Mouse (Mus musculus): ENCODE measurements around the gene Gja10.
A peak's percentile ranks its signal among the peaks of the same experiment; 100 is the strongest.

Gja10 gene

DNA sequence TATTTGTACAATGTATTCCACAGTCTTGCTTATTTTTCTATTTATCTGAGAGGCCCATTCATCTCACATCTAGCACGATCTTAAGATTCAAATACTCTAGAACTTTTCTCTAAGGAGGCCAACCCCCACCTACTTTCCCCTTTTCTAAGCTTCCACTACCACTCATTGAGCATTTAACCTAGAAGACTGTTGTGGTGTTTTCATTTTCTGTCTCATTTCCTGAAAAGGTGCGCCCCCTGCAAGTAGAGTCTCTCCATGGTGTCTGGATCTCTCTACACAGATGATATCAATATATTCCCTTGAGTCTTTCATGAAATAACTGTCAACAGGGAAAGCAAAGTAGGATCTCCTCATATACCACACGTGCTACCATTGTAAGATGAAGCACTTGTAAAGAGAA, at the start of gene Gja10:
Gene Gja10 (minus strand): TSS at position 101 of the 400 bp plus-strand sequence.
- no peak for DNase-seq

DNA sequence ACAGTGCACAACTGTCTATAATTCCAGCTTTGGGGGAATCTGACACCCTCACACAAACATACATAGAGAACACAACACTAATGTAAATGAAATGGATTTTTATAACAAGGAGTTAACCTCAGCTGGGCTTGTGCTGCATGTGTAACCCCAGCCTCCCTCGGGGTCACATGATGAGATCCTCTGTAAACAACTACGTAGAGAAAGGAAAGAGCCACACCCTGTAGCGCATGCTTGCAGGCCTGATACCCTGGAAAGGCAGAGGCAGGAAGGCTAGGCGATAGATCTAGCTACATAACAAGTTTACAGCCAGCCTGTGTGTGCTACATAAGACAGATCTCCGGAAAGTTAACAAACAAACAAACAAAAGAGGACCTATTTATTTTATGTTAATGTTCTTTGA, 49.1 kb upstream of the Gja10 start:
- DNase-seq = no peak

DNA sequence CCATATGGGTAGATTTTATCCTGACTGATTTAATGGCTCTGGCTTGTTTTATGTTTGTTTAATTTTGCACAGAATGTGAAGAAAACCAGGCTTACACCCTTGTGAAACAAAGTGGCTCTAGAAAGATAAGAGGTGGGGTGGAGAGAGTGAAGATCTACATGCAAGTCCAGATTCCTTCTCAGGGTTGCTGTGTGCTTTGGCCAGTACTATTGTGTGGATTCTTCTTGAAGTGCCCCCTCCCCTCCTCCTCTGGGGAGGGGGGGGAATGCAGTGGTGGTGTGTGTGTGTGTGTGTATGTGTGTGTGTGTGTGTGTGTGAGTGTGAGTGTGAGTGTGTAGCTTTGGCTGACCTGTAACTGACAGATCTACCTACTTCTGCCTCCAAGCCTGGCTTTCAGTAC, 19.1 kb upstream of the Gja10 start:
- DNase-seq = no peak

DNA sequence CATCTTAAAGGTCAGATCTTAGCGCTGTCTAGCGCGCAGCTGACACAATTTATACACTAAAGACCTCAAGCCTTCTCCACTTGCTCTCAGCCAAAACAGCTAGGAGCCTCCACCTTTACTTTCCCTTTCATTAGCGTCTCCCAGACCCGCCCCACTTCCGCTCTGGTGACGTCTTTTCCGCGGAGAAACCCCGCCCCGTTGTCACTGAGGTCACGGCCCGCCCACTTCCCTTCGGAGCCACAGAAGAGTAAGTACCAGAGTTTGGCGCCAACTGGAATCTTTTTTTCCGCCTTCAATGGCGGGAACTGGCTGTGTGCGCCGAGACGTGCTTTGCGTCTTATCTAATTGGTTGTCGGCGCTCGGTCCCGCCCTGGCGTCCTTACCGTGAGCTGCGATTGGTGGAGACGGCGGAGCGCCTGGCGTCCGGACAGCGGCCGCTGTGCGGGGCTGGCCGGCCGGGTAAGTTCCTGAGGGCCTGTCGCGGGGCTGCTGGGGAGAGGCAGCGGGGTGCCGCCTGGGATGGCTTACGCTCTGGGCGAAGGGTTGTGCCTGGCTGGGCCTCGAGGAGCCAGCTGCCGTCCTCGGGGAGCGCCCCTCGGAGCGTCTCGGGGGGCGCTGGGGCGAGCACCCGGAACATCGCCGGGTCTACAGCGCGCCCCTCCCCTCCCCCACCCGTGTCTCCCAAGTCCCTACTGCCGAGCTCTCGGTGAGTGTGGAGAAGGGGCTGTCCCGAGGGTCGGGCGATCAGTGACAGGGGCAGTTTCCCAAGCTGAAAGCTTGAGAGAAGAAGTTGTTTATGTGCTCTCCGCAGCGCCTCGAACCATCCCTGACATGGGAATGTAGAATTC, 12.7 kb upstream of the Gja10 start, which contains the start of gene Casp8ap2:
Gene Casp8ap2 (plus strand): TSS at position 418 of the 848 bp plus-strand sequence.
- peak; percentile 100 for DNase-seq

DNA sequence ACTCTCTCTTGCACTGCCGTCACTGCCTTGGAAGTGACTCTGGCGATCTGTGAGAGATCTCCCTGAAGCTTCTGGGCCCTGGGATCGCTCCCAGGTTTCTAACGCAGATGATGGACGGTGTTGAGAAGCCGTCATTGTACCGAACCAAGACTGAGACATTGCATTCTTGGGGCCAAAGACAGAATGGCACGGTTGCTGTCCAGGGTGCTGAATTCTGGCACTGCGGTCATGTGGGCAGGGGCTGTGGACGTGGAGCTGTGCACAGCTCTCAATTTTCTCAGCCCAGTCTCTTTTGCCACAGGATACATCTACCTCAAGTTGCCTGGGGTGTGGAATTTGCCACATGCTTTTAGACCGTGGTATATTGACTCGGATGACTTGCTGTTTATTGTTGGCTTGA, 1.4 kb downstream of the Gja10 start:
- DNase-seq = peak; percentile 51

DNA sequence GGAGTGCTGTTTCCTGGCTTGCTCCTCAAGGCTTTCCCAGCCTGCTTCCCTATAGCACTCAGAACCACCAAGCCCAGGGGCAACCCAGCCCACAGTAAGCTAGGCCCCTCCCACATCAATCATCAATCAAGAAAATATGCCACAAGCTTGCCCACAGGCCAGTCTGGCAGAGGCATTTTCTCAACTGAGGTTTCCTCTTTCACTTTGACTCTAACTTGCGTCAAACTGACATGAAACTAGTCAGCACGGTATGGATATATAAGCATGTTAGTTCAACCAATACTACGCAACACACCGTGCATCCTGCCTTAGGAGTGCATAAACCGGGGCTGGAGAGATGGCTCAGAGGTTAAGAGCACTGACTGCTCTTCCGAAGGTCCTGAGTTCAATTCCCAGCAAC, 14.3 kb downstream of the Gja10 start:
- no peak for DNase-seq

DNA sequence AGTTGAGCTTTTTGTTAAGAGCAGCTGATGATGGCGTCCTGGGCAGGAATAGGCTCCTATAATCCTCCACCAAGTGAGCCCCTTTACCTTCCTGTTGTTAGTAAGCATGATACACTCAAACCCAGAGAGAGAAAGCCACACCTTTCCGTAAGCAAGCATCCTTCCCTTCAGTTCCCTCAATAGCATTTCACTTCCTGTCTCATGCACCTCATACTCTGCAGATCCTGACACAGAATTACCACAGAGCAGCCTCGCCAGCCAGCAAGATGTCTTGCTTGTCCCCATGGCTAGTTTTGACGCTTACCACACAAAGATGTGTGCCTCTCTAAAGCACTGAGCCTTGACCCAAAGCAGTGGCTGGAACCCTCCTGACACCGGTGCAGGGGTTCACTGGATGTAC, 15.0 kb downstream of the Gja10 start:
- no peak for DNase-seq

DNA sequence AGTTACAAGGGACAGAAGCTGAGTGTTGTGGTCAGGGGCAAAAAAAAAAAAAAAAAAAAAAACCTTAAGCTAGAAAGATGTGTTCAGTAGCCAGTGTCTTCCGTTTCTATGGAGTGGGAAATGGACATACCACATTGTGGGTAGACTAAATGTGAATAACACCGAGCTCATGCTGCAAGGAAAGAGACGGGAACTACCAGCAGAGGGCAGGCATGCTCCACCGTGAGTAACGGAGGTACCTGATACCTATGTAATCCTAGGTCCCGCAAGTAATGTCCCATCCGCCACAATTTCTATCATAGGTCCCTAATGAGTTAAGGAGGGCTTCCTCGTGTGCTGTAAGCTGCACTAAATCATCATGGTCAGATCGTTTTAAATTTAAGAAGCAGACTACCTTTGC, 16.0 kb downstream of the Gja10 start:
- peak; percentile 70 for DNase-seq

DNA sequence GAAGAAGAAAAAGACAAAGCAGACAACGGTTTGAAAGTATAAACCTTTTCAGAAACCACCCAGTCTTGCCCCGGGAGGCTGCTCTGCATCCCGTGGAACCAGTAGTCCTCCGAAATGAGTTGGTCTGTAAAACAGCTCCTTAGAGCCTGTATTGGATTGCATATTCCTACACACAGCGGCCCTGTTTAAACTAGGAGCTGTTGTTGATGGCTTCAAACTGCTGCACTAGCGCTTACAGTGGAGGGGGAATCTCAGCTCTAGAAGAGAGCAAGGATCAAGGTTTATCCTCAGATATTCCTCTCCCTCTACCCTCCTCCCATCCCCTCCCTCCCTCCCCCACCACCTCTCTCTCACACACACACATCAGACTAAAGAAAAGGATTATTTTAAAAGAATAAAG, 18.4 kb downstream of the Gja10 start:
- DNase-seq = no peak

DNA sequence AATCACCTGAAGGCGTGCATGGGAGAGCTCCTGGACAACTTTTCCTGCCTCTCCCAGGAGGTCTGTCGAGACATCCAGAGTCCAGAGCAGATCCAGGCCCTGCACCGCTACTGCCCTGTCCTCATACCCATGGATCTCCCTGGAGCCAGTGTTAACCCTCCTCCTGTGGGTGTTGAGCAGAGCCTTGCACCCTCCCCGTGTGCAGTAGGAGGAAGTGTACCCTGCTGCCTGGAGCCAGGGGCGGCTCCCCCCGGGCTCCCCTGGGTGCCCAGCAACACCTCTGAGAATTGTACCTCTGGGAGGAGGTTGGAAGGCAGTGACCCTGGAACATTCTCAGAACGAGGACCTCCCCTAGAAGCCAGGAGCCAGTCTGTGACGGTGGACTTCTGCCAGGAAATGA, 22.7 kb downstream of the Gja10 start:
- no peak for DNase-seq

DNA sequence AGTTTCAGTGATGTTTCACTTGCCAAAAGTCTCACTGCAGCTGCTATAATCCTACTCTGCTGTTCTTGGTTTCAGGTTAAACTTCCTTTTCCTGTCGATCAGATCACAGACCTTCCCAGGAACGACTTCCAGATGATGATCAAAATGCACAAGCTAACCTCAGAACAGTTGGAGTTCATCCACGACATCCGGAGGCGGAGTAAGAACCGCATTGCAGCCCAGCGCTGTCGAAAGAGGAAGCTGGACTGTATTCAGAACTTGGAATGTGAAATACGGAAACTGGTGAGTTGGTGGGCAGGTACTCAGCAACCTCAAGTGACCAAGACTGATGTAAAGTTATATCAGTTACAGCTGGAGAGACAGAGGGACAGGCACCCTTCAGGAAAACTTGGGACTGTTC, 27.4 kb downstream of the Gja10 start:
- DNase-seq = no peak

DNA sequence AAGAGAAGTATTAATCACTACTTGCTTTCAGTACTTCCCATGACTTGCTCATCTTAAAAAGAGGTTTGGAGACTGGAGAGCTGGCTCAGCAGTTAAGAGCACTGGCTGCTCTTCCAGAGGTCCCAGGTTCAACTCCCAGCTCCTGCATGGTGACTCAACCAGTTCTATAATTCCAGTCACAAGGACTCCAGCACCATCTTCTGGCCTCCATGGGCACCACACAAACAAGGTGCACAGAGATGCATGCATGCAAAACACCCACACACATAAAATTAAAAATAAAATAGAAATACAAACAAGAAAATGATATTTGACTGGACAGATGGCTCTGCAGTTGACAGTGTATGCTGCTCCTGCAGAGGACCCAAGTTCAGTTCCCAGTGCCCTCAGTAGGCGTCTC, 28.0 kb downstream of the Gja10 start:
- DNase-seq = no peak

DNA sequence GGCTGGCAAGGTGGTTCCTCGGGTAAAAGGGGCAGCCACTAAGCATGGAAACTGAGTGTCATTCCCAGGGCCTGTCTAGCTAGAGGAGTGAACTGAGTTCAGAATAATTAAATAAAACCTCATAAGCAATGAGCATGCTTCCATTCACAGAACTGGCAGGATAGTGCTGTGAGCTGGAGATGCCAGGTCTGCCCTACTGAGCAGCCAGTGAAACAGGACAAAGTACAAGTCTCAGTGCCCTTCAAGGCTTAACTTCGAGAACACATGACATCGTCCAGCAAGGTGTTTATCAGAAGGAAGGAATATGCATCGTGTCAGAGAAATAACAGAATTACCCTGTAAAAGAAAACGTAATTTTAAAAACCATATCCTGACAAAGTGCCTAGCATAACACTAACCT, 29.0 kb downstream of the Gja10 start:
- no peak for DNase-seq

DNA sequence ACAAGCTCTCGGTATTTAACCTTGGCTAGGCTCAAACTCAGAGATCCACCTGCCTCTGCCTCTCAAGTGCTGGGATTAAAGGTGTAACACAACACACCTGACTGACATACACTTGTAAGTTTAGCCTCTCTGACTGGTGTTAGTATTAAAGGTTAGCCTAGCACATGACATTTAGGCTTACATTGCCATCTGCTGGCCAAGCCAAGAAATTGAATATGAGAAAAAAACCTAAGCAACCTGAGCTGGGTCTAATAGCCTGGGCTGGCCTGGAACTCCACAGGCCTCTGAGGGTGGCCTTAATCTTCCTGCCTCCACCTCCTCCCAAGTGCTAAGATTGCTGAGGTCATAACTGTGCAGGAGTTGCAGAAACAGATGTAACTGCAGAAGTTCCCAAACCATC, 30.4 kb downstream of the Gja10 start:
- DNase-seq = peak; percentile 31

DNA sequence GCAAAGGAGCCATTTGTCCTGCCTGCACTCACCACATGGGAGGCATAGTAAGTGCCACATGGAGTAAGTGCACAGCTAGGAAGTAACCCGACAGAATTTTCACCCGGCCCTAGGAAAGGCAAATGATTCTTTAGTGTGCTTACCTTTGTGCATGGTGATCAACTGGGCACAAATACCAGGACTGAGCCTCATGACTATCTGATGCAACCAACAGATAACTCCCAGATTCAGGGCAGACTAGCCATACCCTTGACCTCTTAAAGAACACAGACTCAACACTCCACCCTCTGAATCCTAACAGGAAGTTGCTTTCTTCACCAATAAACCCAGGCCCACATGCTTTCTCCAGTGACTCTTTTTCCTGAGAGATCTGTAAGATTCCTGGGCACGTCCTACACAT, 31.1 kb downstream of the Gja10 start:
- no peak for DNase-seq

DNA sequence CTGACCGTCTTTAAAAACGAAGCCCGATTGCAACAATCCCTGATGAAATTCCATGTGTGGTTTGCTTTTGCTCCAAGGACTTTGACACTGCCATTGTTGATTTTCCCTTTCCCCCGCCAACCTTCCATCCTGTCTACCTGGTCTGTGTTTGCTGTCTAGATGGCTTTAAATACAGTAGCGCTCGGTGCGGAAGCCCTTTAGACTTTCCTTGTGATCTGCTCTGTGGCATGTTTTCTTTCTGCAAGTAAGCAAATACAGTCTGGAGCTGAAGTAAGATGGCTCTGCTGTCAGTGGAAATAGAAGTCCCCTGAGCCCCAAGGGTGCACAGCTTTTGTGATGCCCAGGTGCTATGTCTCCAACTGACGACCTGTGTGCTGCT, 31.6 kb downstream of the Gja10 start:
- no peak for DNase-seq

DNA sequence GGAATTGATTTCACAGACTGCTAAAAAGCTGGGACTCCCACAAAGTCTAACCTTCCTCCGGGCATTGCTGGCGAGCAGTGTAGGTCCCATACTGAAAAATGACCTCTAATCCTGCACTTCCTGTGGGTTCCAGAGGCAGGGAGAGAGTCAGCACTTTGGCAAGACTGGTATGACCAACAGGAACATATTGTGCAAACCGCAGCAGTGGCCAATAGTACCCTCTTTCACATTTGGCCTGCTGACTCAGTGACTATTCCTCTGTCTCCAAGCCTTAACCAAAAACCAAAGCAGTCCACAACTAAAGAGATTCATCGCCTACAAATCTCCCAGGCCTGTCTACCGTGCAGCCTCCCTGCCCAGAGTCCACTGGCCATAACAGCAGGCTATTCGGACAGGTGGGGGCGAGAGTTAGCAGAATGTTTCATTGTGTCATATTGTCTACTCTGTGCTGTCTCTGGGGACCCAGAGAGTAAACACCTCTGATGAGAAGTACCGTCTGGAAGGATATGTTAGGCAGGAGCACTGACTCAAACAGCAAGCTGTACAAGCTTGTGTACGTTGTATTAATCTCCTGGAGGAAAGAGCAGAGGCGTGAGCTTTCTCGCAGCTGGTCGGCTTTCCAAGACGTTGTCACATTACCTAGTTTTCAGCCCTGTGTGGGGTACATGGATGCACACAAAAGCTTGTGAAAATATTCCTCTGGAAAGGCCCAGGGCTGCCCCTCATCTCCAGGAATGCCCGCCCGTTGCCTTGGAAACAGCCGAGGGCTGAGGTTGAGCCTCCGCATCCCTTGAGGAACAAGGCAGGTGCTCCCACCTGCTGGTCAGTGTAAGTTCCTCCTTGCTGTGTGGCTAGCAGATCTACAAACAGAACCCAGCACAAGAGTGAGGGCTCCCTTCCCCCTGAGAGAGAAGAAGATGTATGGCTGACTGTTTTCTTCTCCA, 32.3 kb downstream of the Gja10 start:
- no peak for DNase-seq

DNA sequence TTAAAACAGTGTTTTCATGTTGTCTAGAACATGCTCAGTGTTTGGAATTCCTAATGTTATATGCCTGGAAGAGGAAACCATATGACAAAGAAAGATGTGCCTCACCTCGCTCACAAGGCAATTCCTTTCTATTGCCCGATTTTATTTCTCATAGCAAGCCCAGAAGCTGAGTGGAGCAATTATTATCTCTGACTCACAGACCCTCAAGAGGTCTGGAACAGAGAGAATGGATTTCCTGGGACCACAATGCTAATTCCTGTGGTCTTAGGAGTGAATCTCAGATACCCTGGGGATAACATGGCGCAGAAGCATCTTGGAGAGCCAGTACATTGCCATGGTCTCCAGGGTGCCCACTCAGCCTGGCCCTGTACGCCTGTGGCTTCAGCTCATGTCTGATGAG, 33.5 kb downstream of the Gja10 start:
- no peak for DNase-seq

DNA sequence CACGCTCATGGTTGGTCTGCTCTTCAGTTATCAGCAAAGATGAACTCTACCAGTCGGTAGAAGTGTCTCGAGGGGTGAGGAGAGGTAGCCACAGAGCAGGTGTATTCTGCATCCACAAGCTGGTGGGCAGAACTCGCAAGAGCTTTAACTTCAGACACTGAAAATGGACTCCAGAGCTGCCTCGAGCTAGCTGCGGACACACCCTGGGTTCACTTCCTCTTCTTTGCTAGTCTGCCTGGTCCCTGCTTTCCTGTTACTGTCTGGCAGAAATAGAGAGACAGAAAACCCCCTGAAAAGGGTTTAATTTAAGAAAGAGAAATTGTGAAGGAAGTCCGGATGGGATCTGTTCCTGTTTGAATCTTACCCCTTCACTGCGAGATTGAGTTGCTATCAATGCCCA, 37.6 kb downstream of the Gja10 start:
- no peak for DNase-seq

DNA sequence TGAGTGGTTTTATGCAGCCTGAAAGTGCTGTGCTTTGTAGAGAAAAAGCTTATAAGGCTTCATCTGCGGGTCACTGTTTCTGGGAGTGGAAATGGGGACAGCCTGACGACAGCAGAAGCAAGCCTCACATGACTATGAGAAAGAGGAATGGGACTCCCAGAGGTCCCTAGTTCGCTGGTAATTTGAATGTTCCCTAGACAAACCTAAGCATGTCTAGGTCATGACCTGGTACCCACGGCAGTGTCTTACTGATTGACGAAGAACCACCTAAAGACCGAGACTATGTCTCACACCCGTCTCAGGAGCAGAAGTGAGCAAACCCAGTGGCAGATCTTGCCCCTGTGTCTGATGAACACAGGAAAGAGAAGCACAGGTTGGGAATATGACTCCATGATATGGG, 38.1 kb downstream of the Gja10 start:
- no peak for DNase-seq

DNA sequence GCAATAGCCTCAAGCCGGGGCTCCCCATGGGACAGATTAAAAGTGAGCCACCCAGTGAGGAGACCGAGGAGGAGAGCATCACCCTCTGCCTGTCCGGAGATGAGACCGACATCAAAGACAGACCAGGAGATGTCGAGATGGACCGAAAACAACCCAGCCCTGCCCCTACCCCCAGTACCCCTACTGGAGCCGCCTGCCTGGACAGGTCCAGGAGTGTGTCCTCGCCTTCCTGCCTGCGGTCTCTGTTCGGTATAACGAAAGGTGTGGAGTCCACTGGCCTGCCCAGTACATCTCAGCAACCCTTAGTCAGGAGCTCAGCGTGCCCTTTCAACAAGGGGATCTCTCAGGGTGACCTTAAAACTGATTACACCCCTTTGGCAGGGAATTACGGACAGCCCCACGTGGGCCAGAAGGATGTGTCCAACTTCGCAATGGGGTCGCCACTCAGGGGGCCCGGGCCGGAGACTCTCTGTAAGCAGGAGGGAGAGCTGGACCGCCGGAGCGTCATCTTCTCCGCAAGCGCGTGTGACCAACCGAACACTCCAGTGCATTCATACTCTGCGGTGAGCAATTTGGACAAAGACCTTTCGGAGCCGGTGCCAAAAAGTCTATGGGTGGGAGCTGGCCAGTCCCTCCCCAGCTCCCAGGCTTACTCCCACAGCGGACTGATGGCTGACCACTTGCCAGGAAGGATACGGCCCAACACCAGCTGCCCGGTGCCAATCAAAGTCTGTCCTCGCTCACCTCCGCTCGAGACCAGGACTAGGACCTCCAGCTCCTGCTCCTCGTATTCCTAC, 40.0 kb downstream of the Gja10 start:
- DNase-seq = no peak

DNA sequence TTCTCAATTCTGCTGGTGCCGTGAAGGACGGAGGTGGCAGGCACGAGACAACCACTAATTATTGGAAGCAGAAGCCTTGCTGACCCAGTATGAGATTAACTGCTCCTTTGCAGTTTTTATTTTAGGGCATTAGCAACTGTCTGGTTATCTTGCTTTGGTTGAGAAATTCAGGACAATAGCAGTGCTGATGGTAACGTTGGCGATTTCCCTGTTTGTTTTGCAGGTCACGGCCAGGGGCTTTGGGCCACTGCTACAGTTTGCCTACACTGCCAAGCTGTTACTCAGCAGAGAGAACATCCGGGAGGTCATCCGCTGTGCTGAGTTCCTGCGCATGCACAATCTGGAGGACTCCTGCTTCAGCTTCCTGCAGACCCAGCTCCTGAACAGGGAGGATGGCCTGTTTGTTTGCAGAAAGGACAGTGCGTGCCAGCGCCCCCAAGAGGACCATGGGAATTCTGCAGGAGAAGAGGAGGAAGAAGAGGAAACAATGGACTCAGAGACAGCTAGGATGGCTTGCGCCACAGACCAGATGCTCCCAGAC, 40.9 kb downstream of the Gja10 start:
- peak; percentile 37 for DNase-seq

All from kidney, adult 18-20 months (tissue).